Mouse (Mus musculus) kidney, embryonic 14.5 days (tissue): Measurements from ENCODE around the gene Adgra1. TPM values are rescaled to one million over a fixed set of nuclear protein-coding genes. Genes with fewer than 3 reads are reported as not detected.

Source experiments
- ATAC-seq: fragments of 200-750 bp; cut with Nextera tagmentation; 2 replicates; pipeline ENCODE4 v1.8.0; 2017; ENCODE audit warnings: moderate number of reproducible peaks, mild to moderate bottlenecking, moderate TSS enrichment, moderate library complexity; ENCODE audit not compliant: low FRiP score, low TSS enrichment
- H3K27ac ChIP-seq: fragments of 300-500 bp; sonication (generic); 2 replicates; pipeline ENCODE4 v1.5.1; 2014; ENCODE audit warnings: low read depth, mild to moderate bottlenecking, low read length, moderate library complexity, mixed read lengths
- H3K27me3 ChIP-seq: fragments of 300-500 bp; sonication (generic); 2 replicates; pipeline ENCODE4 v1.6.1; 2014; ENCODE audit warnings: mild to moderate bottlenecking, low read length; ENCODE audit not compliant: control insufficient read depth, insufficient read depth
- H3K36me3 ChIP-seq: fragments of 300-500 bp; sonication (generic); 2 replicates; pipeline ENCODE4 v1.6.1; 2014; ENCODE audit warnings: low read length, mixed read lengths; ENCODE audit not compliant: control insufficient read depth, insufficient read depth
- H3K4me1 ChIP-seq: fragments of 300-500 bp; sonication (generic); 2 replicates; pipeline ENCODE4 v1.6.1; 2014; ENCODE audit warnings: low read length, mixed read lengths; ENCODE audit not compliant: control insufficient read depth, insufficient read depth
- H3K4me2 ChIP-seq: fragments of 300-500 bp; sonication (generic); replicated peaks from 2 replicates; pipeline ENCODE4 v1.6.1; 2014; ENCODE audit warnings: low read depth, mild to moderate bottlenecking, low read length
- H3K4me3 ChIP-seq: fragments of 300-500 bp; sonication (generic); 2 replicates; pipeline ENCODE4 v1.5.1; 2014; ENCODE audit warnings: mild to moderate bottlenecking, low read length
- H3K9ac ChIP-seq: fragments of 300-500 bp; sonication (generic); 2 replicates; pipeline ENCODE4 v1.6.1; 2014; ENCODE audit warnings: low read depth, mild to moderate bottlenecking, low read length, moderate library complexity
- H3K9me3 ChIP-seq: fragments of 300-500 bp; sonication (generic); 2 replicates; pipeline ENCODE4 v1.6.1; 2016; ENCODE audit warnings: low read length; ENCODE audit not compliant: control insufficient read depth
- WGBS: fragments of 180-500 bp; shearing (Covaris S2); extraction: QIAGEN DNeasy Blood & Tissue Kit; methylation state at CpG from one replicate; pipeline ENCODE4 v1.1.7; 2014; 5-methylcytosine and 5-hydroxymethylcytosine counted together
- polyA plus RNA-seq: library from polyadenylated mRNA; unstranded; fragments of >200 nt; fragmentation: Nextera tagmentation; extraction: Ambion mirVana; gene quantifications from 2 replicates; pipeline ENCODE4 v1.2.1, GENCODE M21; 2014

Adgra1 gene
- polyA plus RNA-seq, 1 experiment from 2014 or later, result 0.93 TPM

DNA sequence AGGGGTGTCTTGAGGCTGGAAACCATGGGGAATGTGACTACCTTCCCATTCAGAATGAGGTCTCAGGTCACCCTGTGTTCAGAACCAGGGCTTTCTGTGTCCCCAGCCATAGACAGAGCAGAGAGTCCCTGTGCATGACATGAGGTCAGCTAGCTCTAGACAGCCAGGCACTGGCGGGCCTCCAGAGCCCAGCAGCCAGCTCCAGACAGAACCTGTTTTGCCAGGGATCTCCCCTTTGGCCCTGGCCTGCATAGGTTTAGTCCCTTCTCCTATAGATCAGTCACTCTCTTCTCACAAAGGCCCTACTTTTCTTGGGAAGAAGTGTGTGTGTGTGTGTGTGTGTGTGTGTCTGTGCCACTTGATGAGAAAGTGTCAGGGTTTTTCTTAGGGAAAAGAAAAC is 30.9 kb downstream of the Adgra1 start:
- Histone ChIP-seq H3K4me2 (no peak overlapping the region), H3K9me3 (no peaks in the 10 kb centered on the region), H3K27me3 (no peaks in the 10 kb centered on the region), H3K4me3 (no peak overlapping the region), H3K27ac (no peak overlapping the region), H3K36me3 (no peaks in the 10 kb centered on the region), H3K9ac (no peak overlapping the region), H3K4me1 (no peaks in the 10 kb centered on the region)
- 69% methylated on average over 1 of the region's 1 CpGs for WGBS
- no peak for ATAC-seq

DNA sequence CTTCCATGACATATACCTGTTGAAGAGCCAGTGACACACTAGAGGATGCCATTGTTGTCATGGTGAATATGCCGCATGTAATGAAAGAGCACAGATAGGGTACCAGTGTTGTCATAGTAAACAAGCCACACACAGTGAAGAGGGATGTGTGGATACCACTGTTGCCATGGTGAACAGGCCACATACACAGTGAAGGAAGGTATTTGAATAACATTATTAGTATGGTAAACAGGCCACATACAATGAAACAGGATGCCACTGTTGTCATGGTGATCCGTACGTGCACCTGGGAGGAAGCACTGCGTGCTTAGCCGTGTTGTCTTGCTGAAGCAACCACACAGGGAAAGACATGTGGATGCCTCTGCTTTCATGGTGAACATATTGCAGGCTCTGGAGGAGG is 37.0 kb downstream of the Adgra1 start:
- H3K9ac ChIP-seq, result no peak overlapping the region
- no peaks in the 10 kb centered on the region for H3K4me1 ChIP-seq
- no peaks in the 10 kb centered on the region for H3K27me3 ChIP-seq
- no peaks in the 10 kb centered on the region for H3K36me3 ChIP-seq
- no peaks in the 10 kb centered on the region for H3K9me3 ChIP-seq
- no peak overlapping the region for H3K27ac ChIP-seq
- H3K4me2 ChIP-seq, result no peak overlapping the region
- no peak for ATAC-seq
- 90% methylated on average over 5 of the region's 5 CpGs for WGBS
- no peak overlapping the region for H3K4me3 ChIP-seq

- H3K27ac ChIP-seq, result no peak overlapping the region
- no peaks in the 10 kb centered on the region for H3K4me1 ChIP-seq
- no peak overlapping the region for H3K9ac ChIP-seq
- H3K9me3 ChIP-seq, result no peaks in the 10 kb centered on the region
- no peaks in the 10 kb centered on the region for H3K27me3 ChIP-seq
- peak; percentile 12; the same call in 1 of the 2 replicates for ATAC-seq
- WGBS, result 68% methylated on average over 10 of the region's 10 CpGs
- H3K4me3 ChIP-seq, result no peak overlapping the region
- H3K36me3 ChIP-seq, result no peaks in the 10 kb centered on the region
- no peak overlapping the region for H3K4me2 ChIP-seq
Measured at GRCm38 (mm10) chr7:139877167-139877792, 43.3 kb downstream of the Adgra1 start.

DNA sequence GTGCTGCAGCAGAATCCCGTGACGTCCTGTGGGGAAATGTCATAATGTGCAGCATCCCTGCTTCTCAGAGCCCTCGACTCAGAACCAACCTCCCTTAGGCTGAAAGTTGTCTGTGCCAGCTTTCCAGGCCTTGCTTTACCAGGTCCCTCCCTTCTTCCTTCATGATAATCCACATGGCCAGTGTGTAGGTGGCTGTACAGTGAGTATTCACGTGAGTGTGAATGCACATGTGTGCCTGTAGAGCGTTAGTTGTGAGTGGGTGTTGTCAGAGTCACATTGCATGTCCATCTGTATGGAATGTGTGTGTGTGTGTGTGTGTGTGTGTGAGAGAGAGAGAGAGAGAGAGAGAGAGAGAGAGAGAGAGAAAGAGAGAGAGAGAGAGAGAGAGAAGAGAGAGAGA is 44.1 kb downstream of the Adgra1 start:
- Histone ChIP-seq H3K9ac (no peak overlapping the region), H3K4me1 (no peaks in the 10 kb centered on the region), H3K36me3 (no peaks in the 10 kb centered on the region), H3K9me3 (no peaks in the 10 kb centered on the region), H3K27me3 (no peaks in the 10 kb centered on the region), H3K27ac (no peak overlapping the region), H3K4me2 (no peak overlapping the region), H3K4me3 (no peak overlapping the region)
- no peak for ATAC-seq
- 82% methylated on average over 5 of the region's 5 CpGs for WGBS

DNA sequence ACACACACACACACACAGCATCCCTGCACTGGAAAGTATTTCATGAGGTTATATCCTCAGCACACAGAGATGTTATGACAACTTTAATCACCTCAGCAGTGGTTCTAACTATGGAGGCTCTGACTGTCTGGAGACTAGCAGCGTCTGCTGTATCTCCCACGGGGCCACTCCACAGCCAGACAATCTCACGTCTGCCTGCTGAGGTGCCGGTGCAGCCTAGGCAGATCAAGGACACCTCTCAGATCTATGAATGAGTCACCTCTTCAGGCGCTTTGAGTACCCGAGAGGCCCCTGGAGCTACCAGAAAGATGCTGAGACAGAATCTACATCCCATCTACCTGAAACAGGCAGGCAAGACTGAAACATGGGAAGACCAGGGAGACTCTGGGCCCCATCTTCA is 44.6 kb downstream of the Adgra1 start:
- no peak for ATAC-seq
- no peak overlapping the region for H3K4me3 ChIP-seq
- WGBS, result 56% methylated on average over 6 of the region's 6 CpGs
- no peaks in the 10 kb centered on the region for H3K4me1 ChIP-seq
- no peaks in the 10 kb centered on the region for H3K36me3 ChIP-seq
- H3K27ac ChIP-seq, result no peak overlapping the region
- no peaks in the 10 kb centered on the region for H3K9me3 ChIP-seq
- no peak overlapping the region for H3K9ac ChIP-seq
- H3K27me3 ChIP-seq, result no peaks in the 10 kb centered on the region
- H3K4me2 ChIP-seq, result no peak overlapping the region

DNA sequence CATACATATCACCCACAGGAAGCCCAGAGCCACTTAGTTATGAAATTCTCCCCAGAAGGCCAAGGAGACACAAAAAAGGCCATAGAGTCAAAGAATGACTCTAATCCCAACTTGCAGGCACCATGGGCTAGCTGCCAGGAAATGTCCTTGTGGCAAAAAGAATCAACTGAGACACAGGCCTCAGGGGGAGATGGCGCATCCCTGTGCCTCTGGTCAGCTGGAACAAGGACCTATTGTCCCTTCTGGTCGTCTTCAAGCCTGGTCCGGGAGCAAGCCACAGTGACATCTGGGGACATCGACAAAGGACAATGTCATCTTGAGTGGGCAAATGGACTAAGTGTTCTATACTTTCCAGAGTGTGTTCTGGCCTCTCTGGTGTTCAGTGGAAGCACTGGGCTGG is 49.6 kb downstream of the Adgra1 start:
- Histone ChIP-seq H3K9me3 (no peaks in the 10 kb centered on the region), H3K36me3 (no peaks in the 10 kb centered on the region), H3K9ac (no peak overlapping the region), H3K4me3 (no peak overlapping the region), H3K27ac (no peak overlapping the region), H3K4me1 (no peaks in the 10 kb centered on the region), H3K4me2 (no peak overlapping the region), H3K27me3 (0 out of 2 replicates have a peak, but pooled peaks cover 2% of the 10 kb centered on the region)
- ATAC-seq, result no peak
- WGBS, result 84% methylated on average over 4 of the region's 4 CpGs

GRCm38 (mm10) chr7:139891779-139892178 is 57.8 kb downstream of the Adgra1 start:
- H3K4me2 ChIP-seq, result no peak overlapping the region
- H3K9ac ChIP-seq, result no peak overlapping the region
- H3K27me3 ChIP-seq, result peaks cover 44% of the 10 kb centered on the region
- H3K4me3 ChIP-seq, result no peak overlapping the region
- no peaks in the 10 kb centered on the region for H3K9me3 ChIP-seq
- no peaks in the 10 kb centered on the region for H3K4me1 ChIP-seq
- ATAC-seq, result no peak
- no peaks in the 10 kb centered on the region for H3K36me3 ChIP-seq
- 73% methylated on average over 5 of the region's 5 CpGs for WGBS
- H3K27ac ChIP-seq, result no peak overlapping the region

GRCm38 (mm10) chr7:139894655-139895557 is 60.9 kb downstream of the Adgra1 start, which contains the start of gene Kndc1:
Kndc1 (plus strand) TSS chr7:139894696.
- Histone ChIP-seq H3K4me1 (no peaks in the 10 kb centered on the region), H3K9ac (peak within 1 kb of the TSS; percentile 31; the same call in 1 of the 2 replicates), H3K4me2 (peak within 1 kb of the TSS; percentile 75), H3K36me3 (no peaks in the 10 kb centered on the region), H3K4me3 (peak within 1 kb of the TSS; percentile 39), H3K27ac (no peak within 1 kb of the TSS), H3K9me3 (no peaks in the 10 kb centered on the region), H3K27me3 (peaks cover 45% of the 10 kb centered on the region)
- 1% methylated on average over 50 of the region's 50 CpGs for WGBS
- ATAC-seq, result peak; percentile 74

DNA sequence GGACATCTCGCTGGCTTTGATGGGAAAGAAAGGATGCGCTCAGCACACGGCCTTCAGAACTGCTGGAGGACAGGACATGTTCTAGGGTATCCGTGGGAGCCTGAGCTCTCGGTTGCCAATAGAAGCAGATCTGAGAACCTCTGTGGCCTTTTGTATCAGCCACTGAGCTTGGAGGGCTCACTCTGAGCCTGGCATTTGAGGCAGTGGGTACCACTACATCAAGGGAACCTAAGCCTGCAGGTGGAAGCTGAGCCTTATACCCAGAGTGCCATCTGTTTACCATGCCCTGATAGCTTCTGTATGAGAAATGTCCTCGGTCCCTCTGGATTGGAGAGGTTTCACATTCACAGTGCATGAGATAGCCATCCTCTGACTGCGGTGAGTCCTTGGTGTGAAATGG is 62.3 kb downstream of the Adgra1 start:
- 87% methylated on average over 7 of the region's 7 CpGs for WGBS

More for the DNA sequence above, 62.3 kb downstream of the Adgra1 start:
- Histone ChIP-seq H3K4me3 (no peak overlapping the region), H3K9ac (no peak overlapping the region), H3K4me2 (no peak overlapping the region), H3K27ac (no peak overlapping the region), H3K27me3 (peaks cover 45% of the 10 kb centered on the region), H3K4me1 (no peaks in the 10 kb centered on the region), H3K9me3 (no peaks in the 10 kb centered on the region), H3K36me3 (no peaks in the 10 kb centered on the region)
- no peak for ATAC-seq
